Mouse (Mus musculus) layer of hippocampus, postnatal 36 days (tissue): Measurements from ENCODE around the gene Rab28. TPM values are rescaled to one million over a fixed set of nuclear protein-coding genes. Genes with fewer than 3 reads are reported as not detected.
A peak's percentile ranks its signal among the peaks of the same experiment; 100 is the strongest.
"Not testable (repeated sequence)": the region's sequence is repeated elsewhere in the genome, so short reads cannot be mapped to it uniquely, and the experiment has no call there.

Experiments used
- DNase-seq, 2 experiments: peaks; one replicate each; pipeline ENCODE4 v3.0.0; 2022
- total RNA-seq, 2 experiments: library from RNA; stranded (reverse); gene quantifications; 2 replicates each; pipeline ENCODE4 v1.2.3; 2021

Rab28 gene
- 10 to 100 TPM; 87.2 to 90.0 TPM for total RNA-seq

DNA sequence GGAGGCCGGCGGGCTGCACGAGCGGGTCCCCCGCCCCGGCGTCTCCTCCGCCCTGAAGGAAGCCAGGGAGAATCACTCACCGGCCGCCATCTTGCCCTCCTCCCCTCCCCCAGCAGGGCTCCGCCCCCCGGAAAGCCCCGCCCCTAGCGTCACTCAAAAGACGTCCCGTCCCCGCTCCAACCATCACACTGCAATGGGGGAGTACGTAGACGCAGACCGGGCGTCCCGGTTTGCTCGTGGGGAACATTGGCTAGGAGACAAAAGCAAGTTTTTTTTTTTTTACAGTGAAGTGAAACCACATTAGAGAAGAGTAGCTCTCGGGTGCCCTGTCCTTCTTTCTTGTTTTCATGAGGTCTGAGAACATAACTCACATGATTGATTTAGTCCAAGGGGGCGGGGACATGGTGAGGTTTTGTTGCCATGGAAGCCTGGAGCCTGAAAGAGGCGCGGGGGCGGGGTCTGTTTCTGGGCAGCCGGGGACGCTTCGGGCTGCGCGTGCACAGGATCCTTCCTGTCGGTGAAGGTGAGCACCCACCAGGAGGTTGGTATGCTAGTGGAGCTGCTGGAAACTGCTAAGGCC lies at the start of gene Rab28:
Rab28 (minus strand) TSS at position 107 of the 580 bp plus-strand sequence.
- peak; percentile 91 to 92 for DNase-seq

GRCm38 (mm10) chr5:41757338-41757737 lies 49.4 kb upstream of the Rab28 start:
- no peak for DNase-seq

DNA sequence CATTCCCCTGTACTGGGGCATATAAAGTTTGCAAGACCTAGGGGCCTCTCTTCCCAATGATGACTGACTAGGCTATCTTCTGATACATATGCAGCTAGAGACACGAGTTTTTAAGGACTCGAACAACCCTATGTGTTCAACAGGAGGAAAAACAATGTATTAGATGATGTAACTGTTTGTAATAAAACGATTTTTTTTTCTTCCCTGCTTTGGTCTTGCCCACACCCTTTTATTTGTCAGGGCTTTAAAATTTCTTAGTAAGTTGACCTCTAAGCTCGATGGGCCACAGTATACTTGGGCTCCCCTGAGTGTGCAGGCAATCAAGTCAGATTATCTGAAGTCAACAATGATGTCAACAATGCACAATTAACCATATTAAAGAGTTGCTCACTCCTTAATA lies 48.4 kb upstream of the Rab28 start:
- no peak for DNase-seq

- DNase-seq: no peak
Measured at GRCm38 (mm10) chr5:41755373-41755960, 47.5 kb upstream of the Rab28 start.

GRCm38 (mm10) chr5:41754836-41755235 lies 46.9 kb upstream of the Rab28 start:
- no peak for DNase-seq

- no peak for DNase-seq
Measured at GRCm38 (mm10) chr5:41754226-41754775, 46.3 kb upstream of the Rab28 start.

- no peak for DNase-seq
Measured at GRCm38 (mm10) chr5:41752721-41753120, 44.8 kb upstream of the Rab28 start.

- DNase-seq: no peak
Measured at GRCm38 (mm10) chr5:41744898-41745780, 37.2 kb upstream of the Rab28 start.

DNA sequence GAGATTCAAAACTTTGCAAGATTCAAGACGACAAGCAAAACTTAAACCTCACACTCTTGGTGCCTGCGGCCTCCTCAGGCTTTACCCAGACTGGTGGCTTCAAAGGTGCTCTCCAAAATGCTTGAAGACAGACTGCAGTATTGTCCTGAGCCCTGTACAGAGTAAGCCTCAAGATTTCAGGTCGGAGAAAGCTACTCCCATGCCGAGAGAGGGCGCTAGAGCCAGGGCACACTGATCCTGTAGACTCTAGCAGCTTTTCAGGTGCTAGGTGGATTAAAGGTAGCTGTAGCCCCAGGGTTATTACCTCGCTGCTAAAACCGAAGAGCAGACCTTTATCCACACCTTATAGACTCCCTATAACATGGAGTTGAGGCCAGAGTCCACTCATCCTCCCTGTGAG lies 36.3 kb upstream of the Rab28 start:
- DNase-seq: no peak

DNA sequence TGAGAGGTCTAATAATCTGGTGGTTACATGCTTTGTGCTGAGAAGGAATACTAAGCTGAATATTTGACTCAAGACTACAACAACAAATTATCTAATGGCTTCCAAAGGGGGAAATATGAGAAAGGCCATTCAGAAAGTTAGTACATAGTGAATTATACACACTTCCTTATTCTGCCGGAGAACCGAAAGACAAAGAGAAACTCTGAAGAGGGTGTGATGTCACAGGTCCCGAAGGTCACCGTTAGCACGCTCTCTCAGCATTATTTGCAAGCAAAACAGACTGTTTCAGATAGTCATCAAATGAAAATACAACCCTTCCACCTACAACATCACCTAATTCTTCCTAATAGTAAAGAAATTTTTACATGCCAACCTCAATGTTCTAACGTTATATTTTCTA lies 30.9 kb upstream of the Rab28 start:
- no peak for DNase-seq

DNA sequence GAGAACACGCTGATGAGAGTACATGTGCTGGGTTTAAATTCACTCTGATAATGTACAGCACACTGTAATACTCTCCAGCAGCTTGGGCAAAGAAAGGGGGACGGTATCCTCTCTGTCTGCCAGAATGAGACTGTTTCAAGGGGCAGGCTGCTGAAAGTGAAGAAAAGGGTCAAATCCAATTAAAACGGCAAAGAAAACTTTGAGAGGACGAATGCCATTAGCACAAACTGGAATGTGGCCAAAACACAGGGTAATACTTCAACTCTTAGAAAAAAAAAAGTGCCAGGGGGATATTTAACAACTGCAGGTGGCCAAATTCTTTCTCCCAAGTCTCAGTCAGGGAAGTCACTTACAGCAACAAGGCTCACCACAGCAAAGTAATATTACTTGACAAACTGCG lies 29.1 kb upstream of the Rab28 start:
- no peak for DNase-seq

DNA sequence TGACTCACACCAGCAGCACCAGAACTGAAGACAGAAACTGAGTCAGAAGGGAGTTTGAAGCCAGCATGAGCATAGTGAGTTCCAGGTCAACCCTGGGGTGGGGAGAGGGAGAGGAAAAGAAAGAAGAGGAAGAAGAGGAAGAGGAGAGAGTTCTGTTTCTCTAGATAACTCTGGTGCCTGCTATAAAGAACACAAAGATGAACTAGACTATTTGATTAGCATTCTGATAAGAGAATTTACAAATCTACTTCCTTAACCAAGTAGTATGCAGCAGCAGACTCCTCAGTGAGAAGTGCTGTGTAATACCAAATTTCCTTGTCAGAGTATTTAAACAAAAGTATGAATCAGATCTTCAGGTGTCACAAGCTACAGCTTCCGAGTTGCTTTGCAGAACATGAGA lies 19.1 kb upstream of the Rab28 start:
- no peak for DNase-seq

- DNase-seq: no peak
Measured at GRCm38 (mm10) chr5:41725573-41725972, 17.6 kb upstream of the Rab28 start.

DNA sequence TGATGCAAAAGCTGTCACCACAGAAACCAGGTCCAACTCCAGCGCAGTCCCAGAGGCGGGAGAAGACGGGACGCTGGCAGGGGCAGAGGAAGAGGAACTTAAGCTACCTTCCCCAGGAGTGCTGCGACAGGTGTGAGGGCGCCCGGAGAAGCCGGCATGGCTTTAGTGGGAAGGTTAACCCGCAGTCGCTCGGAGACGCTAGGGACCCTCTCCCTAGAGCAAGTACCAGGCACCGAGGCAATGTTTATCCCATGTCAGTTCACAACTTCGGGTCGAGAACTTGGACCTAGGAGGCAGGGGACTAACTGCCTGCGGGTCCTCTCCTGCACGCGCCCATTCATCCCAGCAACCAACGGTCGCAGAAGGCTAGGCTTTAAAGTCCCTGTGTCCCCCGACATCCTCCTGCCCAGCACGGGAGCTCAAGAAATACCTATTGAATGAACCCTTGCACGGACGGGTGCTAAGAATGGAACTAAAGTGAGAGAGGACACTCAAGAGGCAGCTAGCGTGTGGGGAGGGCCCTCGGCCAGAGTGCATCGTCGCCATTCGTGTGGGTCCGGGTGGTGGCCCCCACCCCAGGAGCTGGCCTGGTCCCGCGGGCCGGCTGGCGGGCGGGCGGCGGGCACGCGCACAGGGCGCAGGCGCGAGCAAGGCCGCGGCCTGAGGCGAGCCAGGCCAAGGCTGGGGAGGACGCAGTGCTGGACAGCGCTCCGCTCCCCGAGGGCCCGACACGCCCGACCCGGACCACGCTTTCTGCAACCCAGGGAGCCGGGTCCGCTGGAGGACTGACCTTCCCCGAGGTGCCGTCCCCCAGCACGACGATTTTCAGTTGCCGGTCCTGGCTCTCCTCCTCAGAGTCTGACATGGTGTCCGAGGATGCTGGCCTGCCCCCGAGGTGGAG lies 592 bp downstream of the Rab28 start:
- peak; percentile 45 to 56 for DNase-seq

- no peak for DNase-seq
Measured at GRCm38 (mm10) chr5:41706777-41707114, 1.2 kb downstream of the Rab28 start.

GRCm38 (mm10) chr5:41701085-41701484 lies 6.9 kb downstream of the Rab28 start:
- not testable (repeated sequence) for DNase-seq

- DNase-seq: no peak
Measured at GRCm38 (mm10) chr5:41697958-41698357, 10.0 kb downstream of the Rab28 start.

DNA sequence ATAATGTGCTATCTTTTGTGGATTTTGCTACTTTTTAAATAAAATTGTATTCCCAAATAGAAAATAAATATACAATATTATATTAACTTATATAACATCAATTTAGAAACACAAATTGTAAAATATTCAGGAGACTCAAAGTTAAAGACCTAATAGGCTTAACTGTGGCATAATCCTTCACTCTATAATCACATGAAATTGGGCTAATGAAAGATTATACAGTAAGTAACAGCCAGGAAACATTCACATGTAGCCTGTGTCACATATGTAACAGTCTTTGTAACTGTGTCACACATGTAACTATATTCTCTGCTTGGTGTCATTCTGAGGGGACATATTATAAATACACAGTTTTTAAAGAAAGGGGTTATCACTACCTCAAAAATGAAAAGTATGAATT lies 22.9 kb downstream of the Rab28 start:
- DNase-seq: no peak

GRCm38 (mm10) chr5:41683976-41684375 lies 24.0 kb downstream of the Rab28 start:
- DNase-seq: no peak

DNA sequence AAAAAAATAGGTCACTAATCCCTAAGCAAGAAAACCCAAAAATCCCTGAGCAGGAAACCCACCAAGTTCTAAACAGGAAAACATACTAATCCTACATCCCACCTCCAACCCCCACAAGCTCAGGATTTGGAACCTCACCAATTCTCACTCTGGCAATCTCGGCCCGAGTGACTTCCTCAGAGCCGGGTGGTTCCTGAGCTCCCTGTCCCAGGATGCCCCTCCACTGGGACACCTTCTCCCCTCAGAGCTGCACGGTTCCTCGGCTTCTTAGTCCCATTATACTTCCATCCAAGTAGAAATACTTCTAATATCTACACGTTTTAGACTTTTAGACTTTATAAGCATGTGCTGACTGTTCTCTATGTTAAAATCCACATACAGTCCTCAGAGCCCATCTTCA lies 41.9 kb downstream of the Rab28 start:
- DNase-seq: no peak

DNA sequence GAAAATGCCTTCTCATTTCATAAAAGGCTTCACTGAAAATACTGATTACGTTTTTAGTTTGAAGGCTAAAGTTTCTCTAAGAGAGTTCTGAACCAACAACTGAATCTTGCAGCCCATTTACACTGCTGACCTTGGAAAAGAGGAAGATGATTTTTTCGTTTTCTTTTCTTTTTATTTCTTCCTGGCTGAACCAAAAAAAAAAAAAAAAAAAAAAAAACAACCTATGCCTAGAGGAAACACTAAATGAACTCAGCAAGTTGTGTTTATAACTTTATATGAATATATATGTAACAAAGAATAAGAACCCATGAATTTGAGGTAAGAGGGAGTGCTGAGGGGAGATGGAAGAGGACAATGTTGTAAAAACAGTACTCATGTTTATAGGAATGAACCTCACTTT lies 71.2 kb downstream of the Rab28 start:
- DNase-seq: no peak
